8 mouse cellular contexts compared by ENCODE assay signal in the genomic region with DNA sequence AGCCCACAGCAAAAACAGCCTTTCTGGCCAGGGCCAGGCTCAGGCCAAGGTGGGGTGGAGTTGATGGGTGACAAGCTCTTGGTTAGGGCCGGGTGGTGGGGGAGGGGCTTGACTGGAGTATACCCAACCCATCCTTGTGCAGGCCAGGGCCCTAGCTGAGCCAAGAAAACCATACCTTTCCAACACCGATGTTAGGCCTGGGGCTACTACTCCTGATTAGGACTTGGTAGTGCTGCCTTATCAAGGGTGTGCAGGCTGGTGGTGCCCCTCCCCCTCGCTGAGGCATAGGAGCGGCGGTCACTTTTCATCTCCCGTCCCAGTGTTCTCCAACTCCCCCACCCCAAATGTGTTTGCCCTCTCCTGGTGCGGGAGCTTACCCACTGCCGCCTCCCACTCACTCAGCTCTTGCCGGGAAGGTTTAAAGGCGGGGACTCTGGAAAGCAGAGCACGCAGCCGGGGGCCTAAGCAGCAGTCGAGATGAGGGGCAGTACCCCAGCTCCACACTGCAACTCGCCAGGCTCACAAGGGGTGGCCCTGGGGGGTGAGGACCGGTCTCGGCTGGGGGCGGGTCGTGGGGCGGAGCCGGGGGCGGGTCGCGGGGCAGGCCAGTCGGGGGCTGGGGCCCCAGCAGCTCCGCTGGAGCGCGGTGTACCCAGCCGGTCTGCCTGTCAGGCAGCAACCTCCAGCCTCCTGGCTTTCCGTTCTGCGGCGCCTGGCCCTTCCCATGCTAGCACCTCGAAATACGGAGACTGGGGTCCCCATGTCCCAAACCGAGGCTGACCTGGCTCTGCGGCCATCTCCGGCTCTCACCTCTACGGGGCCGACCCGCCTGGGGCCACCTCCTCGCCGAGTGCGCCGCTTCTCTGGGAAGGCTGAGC. TPM values are rescaled to one million over a fixed set of nuclear protein-coding genes. Genes with fewer than 3 reads are reported as not detected.
DNase-seq lines count a peak whose midpoint lies in the region; ATAC-seq and TF ChIP-seq lines count a peak whose summit lies in the region.

Gene Wnk4 (plus strand): TSS at position 620 of the 878 bp plus-strand sequence.

- peak in 1 of 2 experiments; percentile 29 for DNase-seq in layer of hippocampus, adult 2 months (ENCODE audit: low spot score in 2 of 2)
- DNase-seq in layer of hippocampus, adult 11-12 months (ENCODE audit: low spot score) = no peak
- peak; percentile 64 for DNase-seq in forelimb bud, embryonic 11.5 days (ENCODE audit: low read depth, low spot score)
- DNase-seq in induced T-regulatory cell, adult 2 months (ENCODE audit: low read depth) = peak; percentile 59
- peak; percentile 58 for DNase-seq in urinary bladder, postnatal 25 days (ENCODE audit: low spot score)

- no peaks in the 10 kb centered on the region for H3K4me1 ChIP-seq in bone marrow, adult 2 months (ENCODE audit: control insufficient read depth, insufficient read depth, low read length)
- peaks cover 82% of the 10 kb centered on the region for H3K4me1 ChIP-seq in liver, embryonic 15.5 days (replicated peaks)
- peaks cover 47% of the 10 kb centered on the region for H3K4me1 ChIP-seq in neural tube, embryonic 15.5 days

- TF ChIP-seq CTCF in layer of hippocampus, adult 2 months (conservative IDR thresholded peaks at IDR 0.05) = no peak
- no peak for TF ChIP-seq CTCF in bone marrow, adult 2 months (IDR thresholded peaks at IDR 0.05; ENCODE audit: control insufficient read depth, insufficient read depth, low read length)

- WGBS in bone marrow, adult 2 months = 2% methylated on average over 43 of the region's 43 CpGs
- 0% methylated on average over 43 of the region's 43 CpGs for WGBS in liver, embryonic 15.5 days (ENCODE audit: insufficient replicate concordance)
- WGBS in neural tube, embryonic 15.5 days = under 1% methylated on average over 43 of the region's 43 CpGs

- peak within 1 kb of the TSS; percentile 97 for H3K4me2 ChIP-seq in liver, embryonic 15.5 days
- H3K4me2 ChIP-seq in neural tube, embryonic 15.5 days = peak within 1 kb of the TSS; percentile 93

- peak within 1 kb of the TSS; percentile 55 for H3K4me3 ChIP-seq in layer of hippocampus, adult 2 months
- peak within 1 kb of the TSS; percentile 49 for H3K4me3 ChIP-seq in bone marrow, adult 2 months (replicated peaks; ENCODE audit: control insufficient read depth, low read depth, low read length)
- H3K4me3 ChIP-seq in liver, embryonic 15.5 days (replicated peaks) = peak within 1 kb of the TSS; percentile 74
- H3K4me3 ChIP-seq in neural tube, embryonic 15.5 days (replicated peaks) = peak within 1 kb of the TSS; percentile 49

- TF ChIP-seq POLR2A in bone marrow, adult 2 months (IDR thresholded peaks at IDR 0.05; ENCODE audit: borderline replicate concordance, control insufficient read depth, low read depth, low read length) = peak; percentile 35; the same call in 1 of the 2 replicates

- H3K27ac ChIP-seq in layer of hippocampus, adult 2 months = peak within 1 kb of the TSS; percentile 81
- H3K27ac ChIP-seq in bone marrow, adult 2 months (ENCODE audit: control insufficient read depth, insufficient read depth, low read depth, low read length, poor library complexity) = peak within 1 kb of the TSS; percentile 70
- peak within 1 kb of the TSS; percentile 96 for H3K27ac ChIP-seq in liver, embryonic 15.5 days (replicated peaks)
- H3K27ac ChIP-seq in neural tube, embryonic 15.5 days (replicated peaks) = peak within 1 kb of the TSS; percentile 34

- peak within 1 kb of the TSS; percentile 86 for H3K9ac ChIP-seq in liver, embryonic 15.5 days
- peak within 1 kb of the TSS; percentile 75 for H3K9ac ChIP-seq in neural tube, embryonic 15.5 days (replicated peaks)

- no peaks in the 10 kb centered on the region for H3K9me3 ChIP-seq in liver, embryonic 15.5 days (replicated peaks)
- H3K9me3 ChIP-seq in neural tube, embryonic 15.5 days (replicated peaks) = no peaks in the 10 kb centered on the region

- H3K27me3 ChIP-seq in liver, embryonic 15.5 days = peaks cover 45% of the 10 kb centered on the region
- H3K27me3 ChIP-seq in neural tube, embryonic 15.5 days (replicated peaks) = peaks cover 38% of the 10 kb centered on the region

- peaks cover 24% of the 10 kb centered on the region for H3K36me3 ChIP-seq in liver, embryonic 15.5 days (replicated peaks)
- peaks cover 21% of the 10 kb centered on the region for H3K36me3 ChIP-seq in neural tube, embryonic 15.5 days

- peak; percentile 93 for ATAC-seq in liver, embryonic 15.5 days (ENCODE audit: insufficient read depth)
- ATAC-seq in neural tube, embryonic 15.5 days (ENCODE audit: low FRiP score) = peak; percentile 56

RNA-seq across cellular contexts. Expression of gene Wnk4, which starts in this region (rescaled TPM):
- total RNA-seq in layer of hippocampus, adult 2 months (2021) = 10 to 100 TPM; 11.3 to 11.4 TPM
- 5.5 and 19.8 TPM in 2 replicates for polyA plus RNA-seq in bone marrow, adult 2 months (2011; ENCODE audit: insufficient read depth, insufficient read length, low replicate concordance, missing spikeins)
- 5.1 and 6.7 TPM in 2 replicates for polyA plus RNA-seq in liver, embryonic 15.5 days (2015; fragmentation: Nextera tagmentation; extraction: Ambion mirVana)
- 5.1 and 7.0 TPM in 2 replicates for polyA plus RNA-seq in neural tube, embryonic 15.5 days (2015; fragmentation: Nextera tagmentation; extraction: Ambion mirVana)

Comparison
In these comparisons a context has a peak if more than half of its experiments do, and no peak if none do; other contexts are left out.
1. H3K27ac ChIP-seq: peak in every context shown above with its lines; median percentile 96 in liver, embryonic 15.5 days; 81 in layer of hippocampus, adult 2 months; 70 in bone marrow, adult 2 months; 34 in neural tube, embryonic 15.5 days.